Mouse (Mus musculus) gastrocnemius, postnatal 4 days (tissue): ENCODE results near the gene Agbl4. TPM values are rescaled to one million over a fixed set of nuclear protein-coding genes. Genes with fewer than 3 reads are reported as not detected.

Experiments
- DNase-seq, 2 experiments: peaks; one replicate each; pipeline ENCODE4 v3.0.0; 2021 to 2022; ENCODE audit warnings: low spot score in 2 of 2, mixed read lengths in 2 of 2
- total RNA-seq, 2 experiments: library from RNA; stranded (reverse); gene quantifications; 2 replicates each; pipeline ENCODE4 v1.2.3; 2021

Agbl4 gene
- total RNA-seq, 2 experiments from 2014 or later, result not detected

DNA sequence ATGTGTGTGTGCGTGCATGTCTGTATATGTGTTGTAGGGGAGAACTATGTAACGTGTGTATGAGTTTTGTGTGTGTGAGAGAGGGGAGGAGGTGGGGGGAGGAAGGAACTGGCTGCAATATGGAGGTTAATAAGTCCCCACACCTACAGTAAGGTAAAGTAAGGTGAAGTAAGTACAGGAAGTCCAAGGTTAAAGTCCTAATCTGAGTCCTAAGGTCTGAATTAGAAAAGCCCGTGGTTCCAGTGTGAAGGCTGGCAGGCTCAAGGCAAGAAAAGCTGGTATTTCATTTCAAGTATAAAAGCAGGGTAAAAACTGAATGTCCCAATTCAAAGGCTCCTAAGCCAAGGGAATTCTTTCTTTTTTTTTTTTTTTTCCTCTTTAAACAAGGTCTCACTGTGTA lies 980.6 kb downstream of the Agbl4 start:
- no peak for DNase-seq

DNA sequence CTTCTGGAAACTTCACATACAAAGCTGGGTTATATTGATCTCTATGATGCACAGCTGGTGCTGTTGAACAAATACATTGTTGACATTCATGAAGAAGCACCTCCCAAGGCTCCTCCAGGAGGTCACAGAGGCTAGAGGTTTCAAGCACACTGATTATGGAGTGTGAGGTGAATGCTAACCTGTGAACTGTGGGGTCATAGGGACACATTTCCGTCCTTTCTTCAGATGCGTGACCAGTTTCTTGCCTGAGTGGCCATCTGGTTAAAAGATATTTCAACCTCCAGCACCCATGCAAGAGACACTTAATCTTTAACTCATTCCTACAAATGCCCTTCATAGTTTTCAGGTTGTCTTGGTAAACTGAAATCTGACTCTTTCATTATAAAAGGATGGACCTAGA lies 985.6 kb downstream of the Agbl4 start:
- no peak for DNase-seq

DNA sequence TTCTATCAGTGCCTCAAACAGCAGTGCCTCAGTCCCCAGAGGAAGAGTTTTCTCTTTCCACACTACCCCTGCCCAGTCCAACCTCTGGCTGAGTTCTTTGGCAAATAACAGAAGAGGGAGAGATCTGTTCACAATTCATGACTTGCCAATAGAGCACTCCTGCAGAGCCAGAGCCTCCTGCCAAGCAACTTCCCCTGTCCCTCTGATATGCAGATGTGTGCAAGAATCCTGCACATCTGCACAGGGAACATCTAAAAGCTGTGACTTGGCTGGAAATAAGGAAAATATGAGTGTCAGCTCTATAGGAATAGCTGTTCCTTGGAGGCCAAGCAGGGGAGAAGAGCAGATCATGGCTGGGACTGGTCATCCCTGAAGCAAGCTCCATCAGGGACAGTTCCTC lies 993.3 kb downstream of the Agbl4 start:
- peak in 1 of 2 experiments; percentile 20 for DNase-seq

DNA sequence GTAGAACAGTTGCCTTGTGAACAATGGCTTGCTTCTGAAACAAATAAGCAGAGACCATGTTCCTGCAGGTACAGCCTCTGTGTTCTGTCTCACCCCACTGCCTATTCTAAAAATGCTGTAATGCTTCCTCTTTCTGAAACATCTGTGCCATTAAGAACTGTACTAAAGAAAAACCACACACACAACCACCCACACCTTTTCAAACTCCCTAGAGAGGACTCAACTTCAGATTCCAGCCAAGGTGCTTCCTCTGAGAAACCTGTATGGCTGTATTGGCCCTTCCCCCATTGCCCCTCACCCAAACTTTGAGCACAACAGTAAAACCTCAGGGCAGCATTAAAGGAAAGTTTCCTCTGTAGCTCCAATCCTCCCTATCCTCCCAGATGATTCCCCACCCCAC lies 1002.3 kb downstream of the Agbl4 start:
- no peak for DNase-seq

DNA sequence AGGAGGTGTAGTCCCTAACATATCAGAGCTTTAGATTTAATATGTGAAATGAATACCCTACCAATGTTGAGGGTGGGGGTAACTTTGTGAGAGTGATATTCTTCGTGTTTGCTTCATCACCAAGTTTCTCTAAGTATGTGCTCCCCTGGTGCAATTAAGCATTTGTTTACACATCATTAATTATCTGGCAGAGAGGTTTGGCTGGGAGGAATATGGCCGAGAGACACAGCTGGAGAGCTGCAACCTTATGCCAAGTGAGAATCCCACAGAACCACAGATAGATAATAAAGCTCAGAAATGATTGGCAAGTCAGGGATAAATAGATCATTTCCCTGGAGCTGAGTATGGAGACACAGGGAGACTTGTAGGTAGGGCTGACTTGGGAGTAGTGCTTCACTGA lies 1003.2 kb downstream of the Agbl4 start:
- no peak for DNase-seq

DNA sequence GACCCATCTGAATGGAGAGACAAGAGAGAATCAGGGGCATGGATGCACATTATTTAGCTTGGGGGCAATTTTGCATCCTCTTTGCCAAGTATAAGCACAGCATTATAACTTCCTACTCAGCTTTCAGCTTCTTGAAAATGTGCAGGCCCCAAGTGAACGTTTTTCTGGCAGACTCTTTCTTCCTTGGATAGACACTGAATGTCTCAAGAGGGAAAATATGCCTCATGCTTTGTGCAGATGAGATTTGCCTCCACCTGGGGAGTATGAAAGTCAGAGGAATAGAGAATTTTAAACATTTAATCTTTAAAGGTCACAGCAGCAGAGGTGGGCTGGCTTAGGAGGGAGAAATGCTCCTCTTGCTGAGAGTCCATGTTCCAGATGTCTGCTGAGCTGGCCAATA lies 1005.8 kb downstream of the Agbl4 start:
- no peak for DNase-seq

DNA sequence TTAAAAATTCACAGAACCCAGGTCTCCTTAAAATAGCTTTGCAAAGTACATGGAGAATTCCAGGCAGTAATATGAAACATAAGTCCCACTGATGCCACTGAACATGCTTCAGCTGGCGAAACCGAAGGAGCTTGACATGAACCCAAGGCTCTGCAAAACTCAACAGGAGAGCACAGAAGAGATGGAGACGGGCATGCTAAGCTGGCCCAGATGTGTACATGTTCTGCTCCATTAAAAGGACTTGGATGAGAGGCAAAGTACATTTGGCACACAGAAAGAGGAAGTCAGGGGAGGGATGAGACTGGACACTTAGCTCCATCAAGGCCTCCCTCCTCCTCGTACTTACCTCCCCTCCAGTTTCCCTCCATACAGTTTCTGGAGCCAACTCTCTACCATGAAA lies 1013.3 kb downstream of the Agbl4 start:
- no peak for DNase-seq

DNA sequence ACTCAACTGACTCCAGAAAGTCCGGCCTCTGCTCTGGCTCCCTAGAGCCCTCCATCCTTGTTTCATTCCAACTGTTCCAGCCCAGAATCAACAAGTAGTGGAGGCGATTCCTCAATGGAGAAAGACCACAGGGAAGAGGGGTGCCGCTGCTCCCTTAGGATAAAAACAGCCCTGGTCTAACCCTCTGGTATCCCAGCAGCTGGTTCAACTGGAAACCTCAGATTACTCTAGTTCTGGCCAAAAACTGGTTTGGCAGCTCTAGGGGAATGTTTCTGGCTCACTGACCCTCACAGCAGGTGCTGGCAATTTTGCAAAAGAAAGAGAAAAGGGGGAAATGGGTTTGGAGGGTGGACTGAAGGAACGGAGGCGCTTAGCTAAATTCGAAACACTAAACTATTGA lies 1016.9 kb downstream of the Agbl4 start:
- DNase-seq, result peak in 1 of 2 experiments; percentile 33

DNA sequence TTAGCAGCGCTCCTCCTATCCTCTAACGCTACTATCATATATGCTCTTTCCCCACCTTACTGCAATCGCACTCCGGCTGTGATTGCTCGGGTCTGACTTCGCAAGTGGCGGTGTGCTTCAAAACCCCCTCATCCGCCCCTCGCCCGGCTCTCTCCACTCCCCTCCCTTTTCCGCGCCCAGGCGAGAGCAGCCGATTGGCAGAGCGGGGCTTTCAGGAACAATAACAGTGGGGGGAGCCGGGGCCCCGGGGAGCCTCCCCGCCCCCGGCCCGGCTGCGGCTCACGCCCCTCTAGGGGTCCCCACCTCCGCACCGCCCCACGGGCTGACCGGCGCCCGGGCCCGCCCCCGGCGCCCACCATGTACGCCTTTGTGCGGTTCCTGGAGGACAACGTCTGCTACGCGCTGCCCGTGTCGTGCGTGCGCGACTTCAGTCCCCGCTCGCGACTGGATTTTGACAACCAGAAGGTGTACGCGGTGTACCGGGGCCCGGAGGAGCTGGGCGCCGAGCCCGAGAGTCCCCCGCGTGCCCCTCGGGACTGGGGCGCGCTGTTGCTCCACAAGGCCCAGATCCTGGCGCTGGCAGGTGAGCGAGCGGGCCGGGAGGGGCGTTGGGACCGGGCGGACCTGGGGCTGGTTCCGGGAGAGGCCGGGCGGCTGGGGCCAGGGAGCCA lies 1017.5 kb downstream of the Agbl4 start, which contains the start of gene Bend5:
Gene Bend5 (plus strand): TSS at position 189 of the 671 bp plus-strand sequence.
- DNase-seq, result peak; percentile 52 to 71

DNA sequence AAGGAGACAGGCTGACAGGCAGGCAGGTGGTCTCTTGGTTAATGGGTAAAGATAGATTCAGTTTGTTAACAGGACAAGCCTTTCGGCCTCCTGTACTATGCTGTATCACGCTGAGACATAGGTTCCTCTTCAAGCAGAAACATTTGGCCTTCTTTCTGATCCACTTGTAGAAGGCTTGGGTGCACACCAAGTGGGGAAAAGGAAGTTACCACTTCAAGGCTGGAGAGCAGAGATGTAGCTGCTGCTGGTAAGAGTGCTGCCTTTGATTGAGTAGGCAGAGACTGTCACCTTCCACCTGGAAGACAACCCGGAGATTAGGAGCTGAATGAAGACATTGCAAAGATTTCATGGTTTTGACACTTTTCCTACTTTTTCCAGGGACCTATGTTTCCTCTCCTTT lies 1018.7 kb downstream of the Agbl4 start:
- DNase-seq, result no peak

DNA sequence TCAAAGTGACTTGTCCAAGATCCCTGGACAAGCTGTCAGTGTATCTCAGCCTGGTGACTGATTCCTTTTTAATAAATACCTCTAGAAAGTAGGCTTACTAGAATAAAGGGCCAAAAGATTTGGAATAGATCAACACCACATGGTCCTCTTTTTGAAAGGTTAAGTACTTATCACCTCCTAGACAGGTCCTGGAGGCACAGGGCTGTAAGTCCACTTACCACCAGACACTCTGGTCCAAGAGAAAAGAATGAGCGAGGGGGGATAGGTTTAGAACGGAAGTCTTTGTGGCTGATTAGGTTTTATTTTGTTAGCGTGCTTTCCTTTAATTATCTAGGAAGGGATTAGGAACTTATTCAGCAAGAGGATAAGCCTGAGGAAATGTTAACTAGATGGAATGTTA lies 1019.1 kb downstream of the Agbl4 start:
- no peak for DNase-seq

DNA sequence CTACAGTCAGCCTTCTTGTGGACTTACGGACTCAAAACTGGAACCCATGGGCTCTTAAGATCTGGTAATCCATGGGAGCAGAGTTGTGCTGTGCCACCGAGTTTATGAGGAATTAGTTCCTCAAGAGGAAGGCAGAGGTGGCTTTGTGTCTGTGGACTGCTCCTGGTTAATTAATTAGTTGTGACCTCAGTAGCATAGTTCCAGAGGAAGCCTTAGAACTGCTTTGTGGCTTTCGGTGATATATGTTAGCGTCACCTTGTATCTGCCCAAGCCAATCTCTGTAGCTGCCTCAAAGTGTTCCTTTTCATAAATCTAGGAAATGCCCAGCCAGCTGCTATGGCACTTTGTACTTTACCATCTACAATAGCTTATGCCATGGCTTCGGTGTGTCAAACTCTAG lies 1020.3 kb downstream of the Agbl4 start:
- DNase-seq, result no peak

DNA sequence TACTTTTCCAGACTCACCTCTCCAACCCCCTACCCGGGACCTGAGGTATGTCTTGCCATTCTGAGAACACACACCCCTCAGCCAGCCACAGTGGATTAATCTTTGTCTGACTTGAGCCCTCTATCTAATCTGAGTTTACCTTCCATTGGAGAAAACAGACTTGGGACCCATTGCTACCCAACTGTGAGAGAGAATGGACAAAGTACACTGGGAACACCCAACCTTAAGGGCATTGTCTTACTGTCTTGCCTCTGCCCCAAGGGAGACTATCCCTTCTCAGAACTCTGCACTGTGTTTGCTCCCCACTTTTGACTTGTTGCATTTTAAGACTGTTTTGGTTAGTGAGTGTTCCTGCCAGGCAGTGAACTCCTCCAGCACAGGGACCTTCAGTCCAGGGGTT lies 1022.0 kb downstream of the Agbl4 start:
- no peak for DNase-seq

DNA sequence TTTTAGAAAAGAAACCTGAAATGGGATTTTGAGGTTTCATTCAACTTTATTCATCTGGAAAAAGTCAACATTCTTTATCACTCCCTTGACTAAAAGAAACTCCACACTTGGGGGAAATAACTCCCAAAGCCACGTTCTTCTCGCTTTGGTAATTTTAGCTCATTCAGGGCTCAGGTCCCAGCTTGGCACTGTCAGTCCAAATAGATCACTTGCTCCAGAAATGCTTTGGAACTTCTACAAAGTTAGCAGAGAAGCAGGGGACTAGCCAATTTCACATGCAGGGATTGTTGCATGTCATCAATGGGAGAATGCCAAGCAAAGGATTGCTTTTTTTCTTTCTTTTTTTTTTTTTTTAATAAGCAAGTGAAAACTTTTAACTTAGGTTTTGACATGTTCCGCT lies 1022.6 kb downstream of the Agbl4 start:
- DNase-seq, result peak in 1 of 2 experiments; percentile 33

DNA sequence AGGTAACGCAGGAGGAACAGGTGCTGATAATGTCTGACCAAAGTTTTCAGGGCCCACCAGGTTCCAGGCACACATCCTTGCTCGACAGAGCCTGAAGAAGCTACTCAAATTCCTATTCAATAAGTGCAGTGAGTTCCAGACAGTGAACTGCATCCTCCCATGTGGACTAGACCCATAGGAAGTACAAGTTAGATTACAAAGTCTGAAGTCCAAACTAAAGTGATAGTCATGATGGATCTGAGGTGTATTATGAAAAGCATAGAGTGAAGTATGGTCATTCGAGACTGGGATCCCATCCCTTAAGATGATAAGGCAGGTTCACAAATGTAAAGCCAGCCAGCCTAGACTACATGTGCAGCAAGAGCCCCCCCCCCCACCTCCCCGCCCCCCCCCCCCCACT lies 1023.5 kb downstream of the Agbl4 start:
- no peak for DNase-seq

DNA sequence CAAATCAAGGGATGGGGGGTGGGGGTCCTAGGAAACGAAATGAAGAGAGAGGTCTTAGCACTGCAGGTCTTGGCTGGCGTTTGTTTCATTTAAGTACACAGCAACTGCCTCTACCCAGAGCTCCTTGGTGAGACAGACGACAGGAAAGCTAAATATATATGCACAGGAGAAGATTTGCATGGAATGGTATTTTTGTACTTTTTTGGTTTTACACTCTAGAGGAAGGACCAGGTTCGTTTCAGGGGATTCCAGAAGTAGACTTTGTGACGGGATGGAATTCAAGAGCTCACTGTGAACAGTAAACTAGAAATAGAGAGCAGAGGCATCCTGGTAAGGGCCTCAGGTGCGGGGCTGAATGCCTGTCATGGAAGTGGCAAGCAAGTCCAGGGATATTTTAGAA lies 1024.3 kb downstream of the Agbl4 start:
- DNase-seq, result no peak

DNA sequence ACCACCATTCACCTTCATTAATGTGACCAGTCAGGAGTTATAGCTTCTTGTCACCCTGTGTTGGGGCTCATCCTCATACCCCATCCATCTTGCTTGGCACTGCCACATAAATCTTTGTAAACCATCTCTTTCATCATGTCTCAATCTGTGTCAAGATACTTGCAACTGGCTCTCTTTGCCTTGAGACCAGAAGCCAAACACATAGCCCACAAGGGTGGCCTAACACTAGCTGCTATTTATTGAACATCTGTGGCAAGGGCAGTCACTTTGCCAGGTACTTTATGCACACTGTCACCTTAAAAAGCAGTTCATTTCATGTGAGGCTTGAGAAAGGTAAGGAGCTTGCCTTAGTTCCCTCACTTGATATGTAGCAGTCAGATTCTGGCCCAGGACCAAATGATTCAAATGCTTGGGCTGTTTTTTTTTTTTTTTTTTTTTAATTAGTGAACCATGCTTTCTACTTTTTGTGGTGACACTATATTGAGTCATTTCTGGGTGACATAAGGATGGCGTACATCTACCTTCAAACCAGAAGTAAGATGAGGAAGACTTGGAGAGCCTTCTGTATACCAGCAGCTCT lies 1027.0 kb downstream of the Agbl4 start:
- no peak for DNase-seq

DNA sequence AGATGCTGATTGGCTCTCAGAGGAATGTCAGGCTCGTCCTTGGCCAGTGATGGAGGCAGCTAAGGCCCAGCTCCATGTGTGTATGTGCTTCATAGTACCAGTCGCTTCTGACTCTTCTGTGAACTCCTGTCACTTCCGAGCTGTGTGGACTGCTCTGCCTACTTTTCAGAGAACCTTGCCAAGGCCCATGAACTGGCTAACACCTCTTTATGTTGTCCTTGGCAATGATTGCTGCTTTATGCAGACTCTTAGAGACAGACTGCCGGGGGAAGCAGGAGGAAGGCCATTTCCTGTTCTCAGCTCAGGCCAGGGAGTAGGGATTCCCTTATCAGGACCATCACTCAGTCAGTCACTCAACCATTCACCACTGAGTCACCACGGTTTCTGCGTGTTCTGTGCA lies 1027.7 kb downstream of the Agbl4 start:
- DNase-seq, result no peak

DNA sequence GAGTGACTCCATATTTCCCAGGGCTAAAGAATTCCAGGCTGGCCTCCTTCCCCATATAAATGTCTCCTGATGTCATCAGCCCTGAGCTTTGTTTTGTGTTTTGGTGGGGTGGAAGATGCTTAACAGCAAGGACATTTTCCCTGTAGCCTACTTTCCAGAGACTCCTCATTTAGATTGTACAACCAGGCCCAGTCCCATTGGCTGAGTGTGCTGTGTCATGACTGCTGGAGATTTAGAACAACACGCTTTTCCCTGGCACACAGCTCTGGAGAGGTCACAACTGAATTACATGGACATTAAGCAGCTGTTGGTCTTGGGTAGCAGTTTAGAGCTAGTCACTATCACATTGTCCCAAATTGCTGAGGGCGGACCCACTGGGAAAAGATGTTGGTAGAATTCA lies 1033.7 kb downstream of the Agbl4 start:
- peak in 1 of 2 experiments; percentile 32 for DNase-seq

DNA sequence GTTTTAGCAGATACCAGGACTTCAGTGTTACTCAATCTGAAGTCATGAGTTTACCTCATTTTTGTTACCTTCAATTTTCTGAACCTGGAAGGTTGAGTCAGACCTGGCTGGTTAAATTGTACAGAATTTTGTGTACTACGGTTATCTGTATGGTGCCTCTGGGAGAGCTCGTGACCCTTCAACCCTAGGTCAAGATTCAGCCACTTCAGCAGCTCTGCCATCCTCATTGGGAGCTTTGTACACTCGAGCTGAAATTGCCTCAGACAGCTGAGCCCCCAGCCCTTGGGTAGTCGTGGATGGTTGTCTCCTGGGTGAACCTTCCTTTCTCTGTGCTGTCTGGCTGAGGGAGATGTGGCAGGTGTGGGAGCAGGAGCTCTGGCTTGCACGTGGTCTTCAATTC lies 1034.6 kb downstream of the Agbl4 start:
- DNase-seq, result no peak

DNA sequence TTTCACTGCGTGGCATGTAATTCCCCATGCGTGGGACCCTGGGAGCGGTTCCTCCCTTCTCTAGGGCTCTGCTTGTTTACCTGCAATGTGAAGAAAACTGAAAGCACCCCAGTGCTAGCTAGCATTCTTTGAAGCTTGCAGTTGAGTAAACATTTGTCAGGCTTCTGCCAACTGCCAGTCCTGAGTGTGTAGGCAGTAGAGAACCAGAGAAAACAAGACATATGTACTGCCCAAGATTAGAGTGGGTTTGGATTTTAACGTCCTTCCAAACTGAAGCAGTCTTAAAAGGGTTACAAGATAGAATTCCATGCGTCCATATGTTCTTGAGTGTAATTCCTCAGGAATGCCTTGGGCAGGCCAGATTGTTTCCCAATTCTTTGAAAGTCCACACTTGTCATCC lies 1035.0 kb downstream of the Agbl4 start:
- DNase-seq, result no peak

DNA sequence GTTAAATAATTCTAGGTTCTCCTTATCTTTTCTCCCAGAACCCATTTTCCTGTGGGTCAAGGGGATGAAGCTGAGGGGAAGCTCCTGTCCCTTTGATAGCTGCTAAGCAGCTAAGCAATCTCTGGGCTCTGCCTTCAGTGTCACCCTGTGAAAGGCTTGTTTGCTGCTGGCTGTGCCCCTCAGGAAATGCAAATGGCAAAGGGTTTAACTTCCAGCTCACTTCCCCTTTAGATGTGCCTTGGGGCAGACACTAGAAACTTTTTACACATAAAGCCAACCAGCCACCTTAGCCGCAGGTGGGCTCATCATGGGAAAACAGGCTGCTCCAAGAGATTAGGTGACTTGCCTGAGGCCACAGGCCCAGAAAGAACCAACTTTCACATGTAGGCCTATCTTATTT lies 1044.2 kb downstream of the Agbl4 start:
- no peak for DNase-seq
